Mouse (Mus musculus) heart, postnatal 0 days (tissue): ENCODE results near the gene Ccdc180. TPM values are rescaled to one million over a fixed set of nuclear protein-coding genes. Genes with fewer than 3 reads are reported as not detected.

Source experiments
- ATAC-seq: fragments of 200-750 bp; cut with Nextera tagmentation; 2 replicates; pipeline ENCODE4 v1.8.0; 2017; ENCODE audit warnings: low read depth, moderate number of reproducible peaks, moderate library complexity; ENCODE audit not compliant: insufficient read depth
- DNase-seq: peaks from one replicate; pipeline ENCODE4 v3.0.0-alpha.2; 2016; ENCODE audit warnings: low spot score
- H3K27ac ChIP-seq: fragments of 300-500 bp; sonication (generic); 2 replicates; pipeline ENCODE4 v1.5.1; 2014; ENCODE audit warnings: low read depth, mild to moderate bottlenecking
- H3K27me3 ChIP-seq: fragments of 300-500 bp; sonication (generic); 2 replicates; pipeline ENCODE4 v1.6.1; 2014; ENCODE audit warnings: low read length, mixed read lengths; ENCODE audit not compliant: control insufficient read depth, insufficient read depth
- H3K36me3 ChIP-seq: fragments of 300-500 bp; sonication (generic); replicated peaks from 2 replicates; pipeline ENCODE4 v1.6.1; 2014; ENCODE audit warnings: low read length, mixed read lengths; ENCODE audit not compliant: control insufficient read depth, insufficient read depth
- H3K4me1 ChIP-seq: fragments of 300-500 bp; sonication (generic); 2 replicates; pipeline ENCODE4 v1.6.1; 2014; ENCODE audit warnings: antibody characterized with exemption; ENCODE audit not compliant: control insufficient read depth, insufficient read depth
- H3K4me2 ChIP-seq: fragments of 300-500 bp; sonication (generic); 2 replicates; pipeline ENCODE4 v1.6.1; 2014; ENCODE audit warnings: low read depth, mild to moderate bottlenecking, low read length, moderate library complexity
- H3K4me3 ChIP-seq: fragments of 300-500 bp; sonication (generic); 2 replicates; pipeline ENCODE4 v1.5.1; 2014; ENCODE audit warnings: low read depth, low read length
- H3K9ac ChIP-seq: fragments of 300-500 bp; sonication (generic); replicated peaks from 2 replicates; pipeline ENCODE4 v1.6.1; 2014; ENCODE audit warnings: low read depth, low read length, mixed read lengths
- H3K9me3 ChIP-seq: fragments of 300-500 bp; sonication (generic); replicated peaks from 2 replicates; pipeline ENCODE4 v1.6.1; 2016; ENCODE audit warnings: low read length; ENCODE audit not compliant: control insufficient read depth
- CTCF ChIP-seq: IDR thresholded peaks from 2 replicates; pipeline ENCODE4 v1.5.1; 2016; ENCODE audit warnings: antibody characterized with exemption, control low read depth, low read depth
- EP300 ChIP-seq: IDR thresholded peaks from 2 replicates; pipeline ENCODE4 v1.6.1; 2016; ENCODE audit warnings: antibody characterized with exemption, low read depth
- WGBS: fragments of 180-500 bp; shearing (Covaris S2); extraction: QIAGEN DNeasy Blood & Tissue Kit; methylation state at CpG from one replicate; pipeline ENCODE4 v1.1.7; 2014; 5-methylcytosine and 5-hydroxymethylcytosine counted together
- polyA plus RNA-seq: library from polyadenylated mRNA; unstranded; fragments of >200 nt; fragmentation: Nextera tagmentation; extraction: Ambion mirVana; gene quantifications from 2 replicates; pipeline ENCODE4 v1.2.1, GENCODE M21; 2015
- total RNA-seq: library from RNA; depleted of rRNA; stranded (reverse); fragments of >200 nt; gene quantifications from 2 replicates; pipeline ENCODE4 v1.2.3, GENCODE M21; 2014; ENCODE audit warnings: low replicate concordance; rRNA removed

Gene Ccdc180
- total RNA-seq (0.46 TPM in 1 of 2 replicates, not detected in the other), polyA plus RNA-seq (0.10 and 0.12 TPM in 2 replicates)

GRCm38 (mm10) chr4:45890066-45890761 lies at the start of gene Ccdc180:
Gene Ccdc180, plus strand, starts transcription at chr4:45890303.
- H3K36me3 ChIP-seq = no peaks in the 10 kb centered on the region
- no peaks in the 10 kb centered on the region for H3K4me1 ChIP-seq
- H3K27me3 ChIP-seq = no peaks in the 10 kb centered on the region
- no peak within 1 kb of the TSS for H3K27ac ChIP-seq
- no peak within 1 kb of the TSS for H3K4me3 ChIP-seq
- DNase-seq (no peak), ATAC-seq (no peak)
- 22% methylated on average over 19 of the region's 19 CpGs for WGBS
- no peak within 1 kb of the TSS for H3K9ac ChIP-seq
- no peaks in the 10 kb centered on the region for H3K9me3 ChIP-seq
- TF ChIP-seq CTCF = no peak
- no peak within 1 kb of the TSS for H3K4me2 ChIP-seq

GRCm38 (mm10) chr4:45844355-45844754 lies 45.7 kb upstream of the Ccdc180 start:
- 48% methylated on average over 14 of the region's 14 CpGs for WGBS
- H3K9ac ChIP-seq = no peak overlapping the region

GRCm38 (mm10) chr4:45846263-45846662 lies 43.8 kb upstream of the Ccdc180 start:
- 90% methylated on average over 2 of the region's 2 CpGs for WGBS
- no peak for DNase-seq
- H3K27ac ChIP-seq = no peak overlapping the region
- no peaks in the 10 kb centered on the region for H3K9me3 ChIP-seq
- no peak overlapping the region for H3K4me2 ChIP-seq
- ATAC-seq = no peak
- no peak for TF ChIP-seq EP300
- no peak for TF ChIP-seq CTCF
- no peak overlapping the region for H3K4me3 ChIP-seq
- H3K4me1 ChIP-seq = no peaks in the 10 kb centered on the region
- H3K27me3 ChIP-seq = 0 out of 2 replicates have a peak, but pooled peaks cover 4% of the 10 kb centered on the region
- H3K9ac ChIP-seq = no peak overlapping the region
- no peaks in the 10 kb centered on the region for H3K36me3 ChIP-seq

More at GRCm38 (mm10) chr4:45844355-45844754, 45.7 kb upstream of the Ccdc180 start:
- H3K27ac ChIP-seq = no peak overlapping the region
- no peak overlapping the region for H3K4me3 ChIP-seq
- no peaks in the 10 kb centered on the region for H3K9me3 ChIP-seq
- H3K4me2 ChIP-seq = no peak overlapping the region
- no peak for ATAC-seq
- no peak for TF ChIP-seq EP300
- TF ChIP-seq CTCF = peak; percentile 73
- H3K36me3 ChIP-seq = no peaks in the 10 kb centered on the region
- no peaks in the 10 kb centered on the region for H3K4me1 ChIP-seq
- no peak for DNase-seq
- 0 out of 2 replicates have a peak, but pooled peaks cover 4% of the 10 kb centered on the region for H3K27me3 ChIP-seq

GRCm38 (mm10) chr4:45848109-45848824 lies 41.8 kb upstream of the Ccdc180 start, which contains the start of gene Stra6l:
Gene Stra6l, plus strand, starts transcription at chr4:45848664.
- H3K27ac ChIP-seq = no peak within 1 kb of the TSS
- no peaks in the 10 kb centered on the region for H3K36me3 ChIP-seq
- no peak within 1 kb of the TSS for H3K4me3 ChIP-seq
- H3K4me1 ChIP-seq = peaks cover 2% of the 10 kb centered on the region; the same call in 1 of the 2 replicates
- no peaks in the 10 kb centered on the region for H3K9me3 ChIP-seq
- H3K9ac ChIP-seq = no peak within 1 kb of the TSS
- 0 out of 2 replicates have a peak, but pooled peaks cover 4% of the 10 kb centered on the region for H3K27me3 ChIP-seq
- H3K4me2 ChIP-seq = no peak within 1 kb of the TSS
- TF ChIP-seq EP300 (no peak), CTCF (no peak)
- WGBS = 69% methylated on average over 10 of the region's 10 CpGs
- DNase-seq (no peak), ATAC-seq (no peak)

- Histone ChIP-seq H3K9ac (no peak overlapping the region), H3K4me2 (no peak overlapping the region), H3K9me3 (no peaks in the 10 kb centered on the region), H3K27me3 (0 out of 2 replicates have a peak, but pooled peaks cover 4% of the 10 kb centered on the region), H3K4me3 (no peak overlapping the region), H3K4me1 (peaks cover 7% of the 10 kb centered on the region; the same call in 1 of the 2 replicates), H3K27ac (no peak overlapping the region), H3K36me3 (no peaks in the 10 kb centered on the region)
- no peak for TF ChIP-seq CTCF
- TF ChIP-seq EP300 = no peak
- DNase-seq (no peak), ATAC-seq (no peak)
- 61% methylated on average over 10 of the region's 10 CpGs for WGBS
These were observed 41.3 kb upstream of the Ccdc180 start for GRCm38 (mm10) chr4:45848825-45849156.
